Mouse (Mus musculus): ENCODE results near the gene Itga8. TPM values are rescaled to one million over a fixed set of nuclear protein-coding genes. Genes with fewer than 3 reads are reported as not detected.

The Itga8 gene
- polyA plus RNA-seq, 2 experiments from 2014 or later = not detected

DNA sequence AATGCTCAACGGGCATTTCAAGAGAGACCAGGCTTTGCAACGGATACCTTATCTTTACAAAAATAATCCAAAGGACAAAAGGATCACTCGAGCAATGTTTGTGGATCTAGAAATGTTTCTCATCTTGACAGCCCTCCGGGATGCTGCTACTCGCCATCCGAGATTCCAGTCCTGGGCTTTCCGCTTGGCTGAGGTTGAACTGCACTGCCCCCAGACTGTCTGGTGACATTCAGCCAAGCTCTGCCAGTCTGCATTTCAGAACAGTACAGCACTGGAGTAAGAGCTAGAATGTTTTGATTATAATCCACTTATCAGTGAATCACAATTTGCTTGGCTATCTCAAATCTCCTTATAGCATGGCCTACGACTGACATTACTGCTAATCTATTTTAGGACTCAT lies 8.3 kb downstream of the Itga8 start:
- ATAC-seq = no peak

DNA sequence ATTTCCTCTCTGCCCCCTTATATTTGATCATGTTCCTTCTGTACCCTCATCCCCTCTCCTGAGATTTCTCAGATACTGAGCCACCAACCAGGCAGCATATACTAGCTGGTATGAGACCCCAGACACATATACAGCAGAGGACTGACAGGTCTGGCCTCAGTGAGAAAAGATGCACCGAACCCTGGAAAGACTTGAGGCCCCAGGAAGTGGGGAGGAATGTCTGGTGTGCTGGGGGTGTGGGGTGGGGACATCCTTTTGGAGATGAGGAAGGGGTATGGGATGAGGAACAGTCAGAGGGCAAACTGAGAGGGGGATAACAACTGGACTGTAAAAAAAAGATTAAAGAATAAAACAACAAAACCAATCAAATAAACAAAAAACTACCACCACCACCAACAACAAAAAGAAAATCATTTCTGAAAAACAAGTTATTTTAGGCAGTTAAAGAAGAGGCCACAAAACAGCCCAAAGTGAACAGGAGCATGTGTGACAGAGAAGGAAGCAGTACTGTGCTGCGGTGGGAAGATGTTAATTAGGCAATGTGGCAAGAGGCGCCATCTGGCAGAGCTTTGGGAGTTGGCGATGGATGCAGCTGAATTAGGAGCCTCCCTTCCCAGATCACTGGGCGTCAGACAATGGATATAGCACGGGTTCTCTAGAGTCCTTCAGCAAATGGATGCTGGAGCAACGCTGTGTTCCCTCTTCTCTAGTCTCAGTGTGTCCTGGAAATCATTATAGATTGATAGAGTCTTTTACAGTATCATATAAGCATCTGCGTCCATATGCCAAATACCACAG lies 9.5 kb downstream of the Itga8 start:
- ATAC-seq = no peak

DNA sequence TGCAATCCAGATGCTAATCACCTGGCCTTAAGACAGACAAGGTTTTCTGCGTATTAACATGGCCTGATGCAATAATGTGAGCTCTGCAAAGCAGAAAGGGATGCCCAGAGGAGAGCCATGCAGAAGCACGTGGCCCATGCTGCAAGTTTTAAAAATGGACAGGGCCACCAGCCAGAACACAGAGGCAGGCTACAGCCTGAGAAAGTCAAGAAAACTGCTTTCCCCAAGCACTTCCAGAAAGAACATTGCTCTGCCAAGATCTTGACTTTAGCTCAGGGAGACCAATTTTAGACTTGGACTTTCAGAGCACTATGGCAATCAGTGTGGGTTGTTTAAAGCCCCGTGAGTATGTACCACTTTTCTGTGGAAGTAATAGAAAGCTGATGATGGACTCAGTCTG lies 11.5 kb downstream of the Itga8 start:
- ATAC-seq = no peak

DNA sequence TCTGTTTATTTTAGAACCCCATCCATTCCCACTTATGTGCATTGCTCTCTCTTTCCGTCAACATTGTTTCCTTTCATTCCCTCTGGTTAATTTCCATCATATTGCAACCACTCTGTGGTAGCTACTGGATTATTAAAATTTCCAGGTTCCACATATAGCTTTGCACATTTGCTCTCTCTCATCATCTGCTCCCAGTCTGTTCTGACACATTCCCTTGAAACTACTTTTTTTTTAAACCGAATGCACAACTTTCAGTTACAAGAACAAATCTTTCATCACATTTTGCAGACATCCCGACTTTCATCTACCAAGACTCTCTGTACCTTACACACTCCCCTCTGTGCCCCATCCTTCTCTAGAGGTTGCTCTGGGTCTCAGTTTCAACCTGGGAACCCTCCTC lies 13.9 kb downstream of the Itga8 start:
- no peak for ATAC-seq

DNA sequence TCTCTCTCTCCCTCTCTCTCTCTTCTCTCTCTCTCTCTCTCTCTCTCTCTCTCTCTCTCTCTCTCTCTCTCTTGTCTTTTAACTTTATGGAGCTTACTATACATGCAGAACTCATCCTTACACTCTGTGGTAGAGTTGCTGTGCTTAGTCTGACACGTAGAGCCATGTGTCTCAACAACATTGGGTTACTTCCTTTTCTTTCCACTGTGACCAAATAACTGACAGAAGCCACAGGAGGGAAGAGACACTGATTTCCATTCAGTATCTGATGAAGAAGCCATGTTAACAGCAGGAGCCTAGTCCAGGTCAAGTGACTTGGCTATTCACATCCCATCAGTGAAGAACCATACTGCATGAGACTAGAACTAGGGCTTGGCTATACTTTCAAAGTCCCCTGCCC lies 21.1 kb downstream of the Itga8 start:
- ATAC-seq = no peak

DNA sequence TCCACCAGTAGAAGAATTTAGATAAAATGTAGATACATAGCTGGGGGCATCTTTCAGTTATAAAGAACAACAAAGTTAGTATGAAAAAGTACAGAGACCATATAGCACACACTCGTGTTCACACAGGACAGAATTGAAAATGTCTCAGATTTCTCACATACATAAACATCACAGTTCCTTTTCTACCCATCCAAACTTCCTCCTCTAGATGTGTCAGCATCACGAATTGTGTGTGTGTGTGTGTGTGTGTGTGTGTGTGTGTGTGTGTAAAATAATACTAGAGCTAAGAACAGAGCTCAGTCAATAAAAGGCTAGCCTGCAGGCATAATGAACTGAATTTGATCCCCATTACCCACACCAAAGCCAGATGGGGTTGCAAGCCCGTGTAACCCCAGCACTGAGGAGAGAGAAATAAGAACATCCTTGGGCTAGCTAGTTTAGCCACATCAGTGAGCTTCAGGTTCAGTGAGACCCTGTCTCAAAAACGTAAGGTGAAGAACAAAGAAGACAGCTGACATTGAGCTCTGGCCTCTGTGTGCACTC lies 22.6 kb downstream of the Itga8 start:
- no peak for ATAC-seq

DNA sequence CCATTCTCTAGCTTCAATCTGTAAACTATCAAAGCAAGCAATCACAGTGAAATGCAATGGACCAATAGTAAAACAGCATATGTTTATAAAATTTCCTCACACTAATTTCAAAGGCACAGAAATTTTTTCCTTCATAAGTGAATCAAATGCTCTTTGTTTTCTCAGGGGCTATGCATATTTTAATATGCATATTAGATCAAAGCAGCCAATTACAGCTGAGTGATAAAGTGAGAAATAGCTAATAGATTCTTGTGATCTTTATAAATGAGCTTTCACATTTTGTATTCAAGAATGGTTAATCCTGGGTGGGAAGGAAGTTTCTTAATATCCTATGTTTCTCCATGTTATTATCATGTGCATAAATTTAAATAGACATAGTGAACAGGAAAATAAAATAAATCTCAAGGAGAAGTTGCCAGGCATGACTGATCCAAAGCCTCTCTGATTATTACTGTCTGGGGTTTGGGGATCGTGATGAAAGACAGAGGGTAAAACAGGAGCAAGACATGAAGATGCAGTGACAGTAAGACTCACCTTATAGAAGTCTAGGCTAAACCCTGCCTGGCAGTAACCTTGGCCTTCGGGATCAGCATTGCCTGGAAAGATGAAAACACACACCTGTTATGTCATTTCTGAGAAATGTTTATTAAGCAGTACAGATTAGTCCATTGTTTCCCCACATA lies 44.9 kb downstream of the Itga8 start:
- no peak for ATAC-seq

DNA sequence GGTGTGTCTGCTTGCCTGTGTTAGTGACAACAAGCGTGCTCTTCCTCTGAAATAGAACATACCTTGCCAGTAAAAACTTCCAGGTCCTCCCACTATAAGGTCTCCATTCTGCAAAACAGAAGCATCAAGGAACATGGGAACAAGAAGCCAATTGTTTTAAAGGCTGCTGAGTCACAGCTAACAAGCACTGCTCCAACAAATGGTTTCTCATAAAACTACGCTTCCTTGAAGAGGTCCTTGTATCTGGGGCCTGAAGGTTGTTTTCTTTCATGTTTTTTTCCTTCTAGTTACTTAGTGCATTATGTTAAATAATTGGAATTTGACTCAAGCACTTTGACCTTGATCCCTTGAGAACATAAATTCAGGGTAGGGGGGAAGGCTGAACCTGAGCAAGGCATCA lies 45.8 kb downstream of the Itga8 start:
- ATAC-seq = no peak

DNA sequence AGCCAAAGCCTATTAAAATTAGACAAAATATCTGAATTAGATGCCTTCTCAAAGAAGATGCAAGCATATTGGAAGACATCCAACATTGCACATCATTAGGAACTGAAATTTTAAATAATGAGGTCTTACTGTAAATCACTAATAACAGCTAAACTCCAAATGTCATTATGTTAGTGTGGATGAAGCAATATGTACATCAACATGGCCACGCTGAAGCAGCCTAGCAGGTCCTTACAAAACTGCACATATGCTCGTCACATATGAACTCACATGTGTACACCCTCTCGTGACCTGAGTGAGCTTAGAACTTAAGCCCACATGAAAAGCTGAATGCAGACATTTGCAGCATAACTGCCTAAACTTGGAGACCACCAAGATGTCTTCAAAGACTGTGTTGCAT lies 66.4 kb downstream of the Itga8 start:
- ATAC-seq = no peak

DNA sequence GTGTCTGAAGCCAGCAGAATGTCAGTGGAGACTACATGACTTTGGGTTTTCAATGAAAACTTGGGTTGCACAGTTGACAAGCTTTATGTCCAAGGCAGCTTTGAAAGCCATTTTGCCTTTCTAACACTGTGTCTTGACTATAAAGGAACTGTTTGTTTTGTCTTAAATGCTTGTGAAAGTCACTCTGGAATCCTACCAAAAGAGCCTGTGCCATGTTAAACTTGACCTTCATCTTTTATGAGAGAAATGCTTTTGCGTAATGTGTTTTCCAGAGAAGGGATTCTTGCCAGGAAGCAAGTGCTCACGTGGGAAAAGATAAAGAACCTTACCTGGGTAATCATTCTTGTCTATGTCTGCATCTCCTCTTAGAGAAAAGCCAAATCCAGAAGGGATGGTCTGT lies 72.0 kb downstream of the Itga8 start:
- ATAC-seq = no peak

DNA sequence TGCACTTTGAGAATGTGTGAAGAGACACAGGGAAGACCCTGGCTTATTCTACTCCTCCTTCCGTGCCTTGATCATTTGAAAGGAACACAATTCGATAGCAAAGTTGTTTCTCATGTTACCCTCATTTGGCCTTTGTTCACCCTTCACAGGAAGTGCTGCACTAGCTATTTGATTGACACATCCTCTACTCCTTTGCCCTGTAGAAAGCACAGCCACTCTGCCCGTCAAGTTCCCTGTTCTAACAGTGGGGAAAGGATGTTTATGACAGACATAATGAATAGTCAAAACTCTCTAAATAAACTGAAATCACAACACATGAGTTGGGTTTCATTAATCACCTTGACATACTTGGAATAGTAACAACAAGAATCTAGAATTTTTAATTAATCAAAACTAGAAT lies 73.4 kb downstream of the Itga8 start:
- no peak for ATAC-seq

DNA sequence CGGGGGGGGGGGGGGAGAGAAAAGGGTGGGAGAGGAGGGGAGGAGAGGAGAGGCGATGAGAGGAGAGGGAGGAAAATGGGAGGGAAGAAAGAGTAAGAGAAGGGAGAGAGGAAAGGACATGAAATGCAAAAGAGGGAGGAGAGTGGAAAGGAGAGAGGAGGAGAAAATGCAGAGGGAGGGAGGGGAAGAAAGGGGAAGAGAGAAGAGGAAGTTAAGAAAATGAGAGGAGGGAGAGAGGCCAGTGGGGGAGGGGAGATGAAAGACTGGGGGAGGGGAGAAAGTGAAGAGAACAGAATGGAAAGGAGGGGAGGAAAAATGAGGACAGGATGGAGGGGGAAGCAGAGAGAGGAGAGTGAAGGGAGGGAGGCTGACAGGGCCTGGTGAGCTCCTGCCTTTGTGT lies 74.5 kb downstream of the Itga8 start:
- ATAC-seq = no peak

DNA sequence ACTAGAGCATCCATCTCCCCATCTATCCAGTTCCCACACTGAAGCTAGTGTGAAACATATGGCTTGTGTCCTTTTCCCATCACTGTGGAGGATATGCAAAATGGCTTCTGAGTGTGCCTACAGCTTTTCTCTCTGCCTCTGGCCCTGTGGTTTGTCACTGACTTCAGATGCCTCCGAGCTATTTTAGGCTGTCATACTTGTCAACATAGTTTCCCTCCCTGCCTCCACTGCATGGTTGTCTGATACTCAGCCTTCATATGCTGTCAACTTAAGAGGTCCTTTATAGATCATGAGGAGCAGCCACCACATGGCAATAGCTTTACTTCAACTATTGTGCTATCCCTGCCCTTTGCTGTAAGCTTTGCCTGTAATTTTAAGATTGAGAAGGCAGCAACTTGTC lies 75.4 kb downstream of the Itga8 start:
- no peak for ATAC-seq

DNA sequence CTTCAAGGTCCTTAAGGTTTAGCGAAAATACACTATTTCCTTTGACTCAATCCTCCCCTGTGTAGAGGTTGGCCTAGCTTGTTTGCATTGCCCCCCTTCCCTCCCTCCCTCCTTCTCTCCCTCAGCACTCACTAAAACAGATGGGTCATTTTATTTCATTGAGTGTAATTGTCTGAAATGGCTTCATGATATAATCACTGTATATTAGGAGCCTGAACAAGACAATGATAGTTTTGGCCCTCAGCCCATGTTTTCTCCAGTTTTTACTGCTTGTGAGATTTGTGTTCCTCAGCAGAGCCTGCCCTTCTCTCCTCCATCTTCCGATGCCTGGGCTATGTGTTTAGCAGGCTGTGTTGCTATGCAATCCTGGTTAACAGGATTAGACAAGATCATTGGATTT lies 80.1 kb downstream of the Itga8 start:
- ATAC-seq = no peak

DNA sequence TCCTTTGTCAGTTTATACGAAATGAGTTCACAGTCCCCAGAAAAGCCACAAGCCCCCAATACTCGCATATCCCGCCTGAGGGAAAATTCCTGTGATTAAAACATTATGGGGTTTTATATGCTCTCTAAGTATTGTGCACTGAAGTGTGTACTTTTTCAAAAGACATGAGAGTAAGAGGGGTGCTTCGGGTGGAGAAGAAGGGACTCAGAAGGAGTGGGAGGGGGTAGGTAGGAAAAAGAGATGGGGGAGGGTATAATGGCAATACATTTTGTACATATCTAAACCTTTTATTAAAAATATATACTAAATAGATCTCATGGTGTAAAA lies 88.3 kb downstream of the Itga8 start:
- no peak for ATAC-seq

DNA sequence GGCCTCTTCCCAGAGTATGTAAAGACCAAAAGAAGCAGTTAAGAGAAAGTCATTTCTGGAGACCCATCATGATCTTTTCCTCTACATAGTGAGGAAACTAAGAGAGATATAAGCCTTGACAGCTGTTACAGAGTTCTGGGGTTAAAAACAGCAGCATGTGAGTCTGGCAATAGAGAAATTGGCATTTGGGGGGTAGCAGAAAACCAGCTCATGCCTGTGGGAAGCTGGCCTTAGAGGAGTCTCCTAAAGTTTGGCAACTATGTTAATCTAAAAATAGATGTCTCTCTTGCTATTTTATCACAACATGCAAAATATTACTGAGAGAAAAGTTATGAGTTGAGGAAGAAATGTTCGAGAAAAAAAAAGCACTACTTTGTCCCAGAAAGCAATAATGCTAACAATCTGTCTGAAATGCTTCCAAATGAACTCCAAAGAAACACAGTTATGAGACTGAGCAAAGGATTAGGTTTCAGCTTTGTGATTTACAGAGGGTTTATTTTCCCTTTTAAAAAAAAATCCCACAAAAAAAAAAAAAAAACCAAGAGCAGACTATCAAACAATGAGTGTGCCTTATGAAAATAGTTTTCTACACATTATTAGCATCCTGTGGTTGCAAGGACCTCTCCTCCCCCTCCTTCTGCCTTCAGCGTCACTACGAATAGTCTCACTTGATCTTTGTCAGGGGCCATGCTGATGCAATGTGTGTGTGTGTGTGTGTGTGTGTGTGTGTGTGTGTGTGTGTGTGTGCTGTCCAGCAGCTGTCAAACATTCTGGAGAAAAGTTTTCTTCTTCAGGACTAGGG lies 88.9 kb downstream of the Itga8 start:
- no peak for ATAC-seq

DNA sequence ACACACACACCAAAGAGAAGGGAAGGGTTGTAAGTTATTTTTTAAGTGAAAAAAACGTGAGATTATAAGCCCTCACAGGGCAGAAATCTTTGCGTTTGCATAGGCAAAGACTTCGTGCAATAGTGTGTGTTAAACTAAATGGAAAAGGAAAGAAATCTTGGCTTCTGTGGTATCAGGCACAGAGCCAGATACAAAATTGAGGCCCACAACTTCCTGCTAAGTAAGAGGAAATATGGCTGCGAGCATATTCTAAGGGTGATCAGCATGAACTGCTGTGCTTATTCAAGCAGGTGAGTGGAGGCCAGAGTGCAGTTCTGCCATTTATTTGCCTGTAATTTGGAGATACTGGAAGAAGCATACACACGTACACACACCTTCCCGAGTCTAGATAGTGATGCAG lies 93.6 kb downstream of the Itga8 start:
- no peak for ATAC-seq

DNA sequence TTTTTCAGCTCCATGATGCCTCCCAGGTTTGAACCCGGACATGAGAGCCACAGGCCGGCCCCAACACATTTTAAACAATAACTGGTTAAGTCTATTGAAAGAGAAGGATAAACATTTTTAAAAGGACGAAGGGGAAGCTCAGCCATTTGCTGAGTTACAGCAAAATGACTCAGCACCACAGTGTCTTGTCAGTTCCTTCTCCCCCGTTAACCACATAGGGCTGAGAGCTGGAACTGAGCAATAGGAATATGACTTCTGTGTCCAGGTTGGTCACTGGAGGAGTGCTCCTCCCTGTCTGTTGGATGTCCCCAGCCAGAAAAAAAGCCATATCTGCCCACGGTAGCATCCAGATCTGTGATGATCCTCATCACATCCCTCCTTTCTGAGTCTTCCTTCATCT lies 95.4 kb downstream of the Itga8 start:
- no peak for ATAC-seq

DNA sequence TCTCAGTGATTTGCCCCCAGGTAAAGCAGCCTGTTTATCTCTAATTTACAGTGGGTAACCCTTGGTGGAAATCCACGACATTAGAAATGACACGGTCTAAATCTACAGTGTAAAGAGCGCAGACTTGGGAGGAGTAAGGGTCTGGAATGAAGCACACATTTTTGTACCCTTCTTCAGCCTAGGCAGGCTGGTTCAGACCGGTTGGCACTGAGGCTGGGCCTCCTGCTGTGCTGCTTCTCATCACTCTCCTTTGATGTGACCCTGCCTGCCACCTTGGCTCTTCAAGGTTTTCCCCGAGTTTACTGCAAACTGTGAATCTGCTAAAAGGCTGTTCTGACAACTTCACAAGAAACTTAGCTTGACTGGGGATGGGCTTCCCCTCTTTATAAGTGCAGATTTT lies 95.8 kb downstream of the Itga8 start:
- ATAC-seq = no peak

DNA sequence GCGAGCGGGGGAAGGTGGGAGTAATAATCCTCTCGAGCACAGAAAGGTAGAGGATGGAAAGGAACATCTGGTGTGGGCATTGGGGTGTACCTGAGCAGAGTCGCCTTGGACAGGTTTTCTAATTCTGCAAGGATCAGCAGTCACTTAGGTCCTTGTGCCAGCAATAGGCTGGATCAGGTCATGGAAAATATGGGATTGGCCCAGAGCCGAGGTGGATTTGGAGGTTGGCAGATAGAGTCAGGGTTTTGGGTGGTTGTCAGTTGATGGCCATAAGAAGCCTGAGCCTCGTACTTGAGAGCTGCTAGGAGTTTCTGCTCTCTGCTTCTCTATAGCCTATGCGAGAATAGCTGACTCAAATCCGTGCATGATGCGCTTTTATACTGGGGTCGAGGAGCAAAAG lies 98.5 kb downstream of the Itga8 start:
- no peak for ATAC-seq

DNA sequence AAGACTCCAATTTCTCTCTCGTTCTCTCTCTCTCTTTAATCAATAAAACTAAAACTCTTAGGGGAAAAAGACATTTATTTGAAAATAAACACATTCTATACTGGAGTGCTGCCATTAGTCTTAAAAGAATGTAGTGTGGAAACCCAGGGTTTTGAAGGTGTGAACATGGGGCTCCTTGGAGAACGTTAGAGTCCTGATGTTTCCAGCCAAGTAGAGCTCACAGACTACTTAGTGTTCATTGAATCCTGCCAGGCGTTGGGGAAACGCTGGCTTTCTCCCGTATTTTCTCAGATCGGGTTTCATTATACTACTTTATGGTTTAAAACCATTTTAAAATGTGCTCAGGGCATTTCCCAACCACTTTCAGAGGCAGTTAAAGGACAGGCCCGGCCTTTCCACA lies 103.0 kb downstream of the Itga8 start:
- no peak for ATAC-seq

DNA sequence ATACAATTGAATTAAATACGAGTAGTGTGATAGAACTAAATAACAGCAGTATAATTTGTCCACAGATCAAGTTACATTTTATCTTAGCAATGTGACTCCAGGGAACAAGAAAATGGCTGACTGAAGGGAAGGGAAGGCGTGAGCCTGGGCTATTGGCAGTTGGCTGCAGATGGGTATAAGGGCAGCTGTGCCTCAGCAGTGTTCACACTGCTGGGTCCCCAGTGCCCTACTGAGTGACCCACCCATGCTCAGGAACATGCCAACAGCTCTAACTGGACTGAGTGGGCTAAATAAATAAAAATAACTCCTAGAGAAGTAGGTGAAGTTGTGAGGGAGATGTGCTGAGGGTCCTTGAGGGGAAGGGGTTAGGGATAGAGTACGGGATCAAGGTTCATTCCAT lies 103.5 kb downstream of the Itga8 start:
- no peak for ATAC-seq

DNA sequence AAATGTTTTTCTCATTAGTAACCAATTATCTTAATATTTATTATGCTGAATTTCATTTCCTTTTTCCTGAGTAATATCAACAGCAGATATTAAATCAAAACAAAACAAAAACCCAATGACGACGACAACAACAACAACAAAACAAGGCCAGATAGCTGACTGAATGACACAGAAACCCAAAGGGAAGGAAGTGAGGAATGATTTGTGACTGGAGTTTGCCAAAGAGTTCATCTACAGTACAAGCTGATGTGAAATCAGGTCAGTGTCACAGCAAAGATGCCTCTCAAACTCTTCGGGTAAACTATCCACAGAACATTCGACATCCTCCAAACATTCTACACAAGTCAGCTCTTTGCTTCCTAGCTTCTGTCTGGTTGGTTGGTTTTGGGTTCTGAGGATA lies 104.0 kb downstream of the Itga8 start:
- ATAC-seq = no peak

DNA sequence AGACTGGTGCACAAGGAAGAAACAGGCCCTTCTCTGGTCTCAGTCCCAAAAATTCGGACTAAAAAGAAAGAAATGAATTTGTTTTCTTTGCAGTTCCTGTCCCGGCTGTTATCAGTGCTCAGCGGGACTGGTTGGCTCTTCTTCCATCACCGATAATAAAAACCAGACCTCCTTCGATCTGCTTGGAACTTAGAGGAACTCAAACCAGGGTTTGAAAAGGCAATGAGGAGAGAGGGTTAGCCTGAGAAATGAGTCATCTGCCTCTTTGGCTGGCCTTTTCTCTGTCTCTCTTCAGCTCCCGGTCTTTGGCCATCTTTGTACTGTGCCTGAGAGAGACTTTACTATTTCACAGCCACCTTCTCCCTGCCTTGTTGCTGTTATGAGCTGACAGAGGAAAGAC lies 112.7 kb downstream of the Itga8 start:
- ATAC-seq = no peak

Measured in activated CD4-positive, CD25-positive, alpha-beta regulatory T cell, adult 4 months (primary cell).